Mouse (Mus musculus) liver, postnatal 0 days (tissue): ENCODE data around the gene Mapkapk5. TPM values are rescaled to one million over a fixed set of nuclear protein-coding genes. Genes with fewer than 3 reads are reported as not detected.

Experiments
- ATAC-seq: fragments of 200-750 bp; cut with Nextera tagmentation; 2 replicates; pipeline ENCODE4 v1.8.0; 2017; ENCODE audit warnings: mild to moderate bottlenecking, moderate library complexity
- DNase-seq: peaks from one replicate; pipeline ENCODE4 v3.0.0-alpha.2; 2016
- H3K27ac ChIP-seq: fragments of 300-500 bp; sonication (generic); 2 replicates; pipeline ENCODE4 v1.5.1; 2014; ENCODE audit warnings: antibody characterized with exemption, moderate library complexity, mild to moderate bottlenecking, low read depth
- H3K27me3 ChIP-seq: fragments of 300-500 bp; sonication (generic); 2 replicates; pipeline ENCODE4 v1.6.1; 2014; ENCODE audit warnings: low read length, control low read depth, mixed read lengths; ENCODE audit not compliant: insufficient read depth
- H3K36me3 ChIP-seq: fragments of 300-500 bp; sonication (generic); replicated peaks from 2 replicates; pipeline ENCODE4 v1.6.1; 2014; ENCODE audit warnings: mild to moderate bottlenecking, control low read depth, low read length, moderate library complexity, mixed read lengths; ENCODE audit not compliant: insufficient read depth
- H3K4me1 ChIP-seq: fragments of 300-500 bp; sonication (generic); 2 replicates; pipeline ENCODE4 v1.6.1; 2014; ENCODE audit warnings: antibody characterized with exemption, mild to moderate bottlenecking, control low read depth; ENCODE audit not compliant: insufficient read depth
- H3K4me2 ChIP-seq: fragments of 300-500 bp; sonication (generic); 2 replicates; pipeline ENCODE4 v1.6.1; 2014; ENCODE audit warnings: low read depth, mild to moderate bottlenecking, low read length, moderate library complexity, mixed read lengths
- H3K4me3 ChIP-seq: fragments of 300-500 bp; sonication (generic); 2 replicates; pipeline ENCODE4 v1.5.1; 2014; ENCODE audit warnings: low read depth, low read length
- H3K9ac ChIP-seq: fragments of 300-500 bp; sonication (generic); replicated peaks from 2 replicates; pipeline ENCODE4 v1.6.1; 2014; ENCODE audit warnings: mild to moderate bottlenecking, moderate library complexity
- H3K9me3 ChIP-seq: fragments of 300-500 bp; sonication (generic); 2 replicates; pipeline ENCODE4 v1.6.1; 2016; ENCODE audit warnings: mild to moderate bottlenecking, control low read depth, low read length, mixed read lengths
- CTCF ChIP-seq: sonication (generic); IDR thresholded peaks from 2 replicates; pipeline ENCODE4 v1.5.1; 2016; ENCODE audit warnings: antibody characterized with exemption, low read depth
- EP300 ChIP-seq: IDR thresholded peaks from 2 replicates; pipeline ENCODE4 v1.6.1; 2016; ENCODE audit warnings: antibody characterized with exemption, low read depth, mild to moderate bottlenecking
- WGBS: fragments of 180-500 bp; shearing (Covaris S2); extraction: QIAGEN DNeasy Blood & Tissue Kit; methylation state at CpG from one replicate; pipeline ENCODE4 v1.1.7; 2014; ENCODE audit not compliant: insufficient replicate concordance; 5-methylcytosine and 5-hydroxymethylcytosine counted together
- polyA plus RNA-seq: library from polyadenylated mRNA; unstranded; fragments of >200 nt; fragmentation: Nextera tagmentation; extraction: Ambion mirVana; gene quantifications from 2 replicates; pipeline ENCODE4 v1.2.1, GENCODE M21; 2015

The Mapkapk5 gene
- polyA plus RNA-seq, 1 experiment from 2014 or later = 18.1 TPM

DNA sequence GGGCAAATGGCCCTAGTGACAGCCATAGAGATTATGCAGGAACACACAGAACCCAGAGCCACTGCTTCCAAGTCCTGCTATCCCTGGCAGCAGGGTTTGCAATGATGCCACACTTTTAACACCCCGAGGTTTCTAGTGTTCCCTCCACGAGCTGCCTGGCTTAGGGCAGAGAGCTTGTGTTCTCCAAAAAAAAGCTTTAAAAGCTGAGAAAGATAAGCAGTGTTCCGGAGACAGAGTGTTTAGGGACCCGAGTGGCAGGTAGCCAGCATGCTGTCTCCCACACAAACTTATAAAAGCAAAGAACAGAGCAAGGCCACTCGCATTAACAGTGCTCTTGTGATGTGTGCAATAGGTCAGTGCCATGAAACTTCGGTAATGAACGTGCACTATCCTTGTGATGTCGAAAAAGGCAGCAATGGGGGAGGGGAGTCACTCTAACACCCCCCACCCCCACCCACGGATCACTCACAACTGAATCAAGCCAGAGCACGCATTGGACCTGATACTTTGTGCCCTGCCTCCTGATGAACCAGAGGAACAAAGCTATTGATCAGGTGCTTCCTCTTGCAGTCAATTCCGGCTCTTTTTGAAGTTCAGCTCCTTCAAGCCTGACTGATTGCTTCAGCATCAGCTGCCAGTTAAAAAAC lies 45.8 kb upstream of the Mapkapk5 start:
- ATAC-seq = peak; percentile 59
- 0 out of 2 replicates have a peak overlapping the region, but pooled peaks have one; percentile 42 for H3K9ac ChIP-seq
- peaks cover 52% of the 10 kb centered on the region for H3K4me1 ChIP-seq
- 35% methylated on average over 11 of the region's 11 CpGs for WGBS
- TF ChIP-seq CTCF = no peak
- TF ChIP-seq EP300 = peak; percentile 66
- peak overlapping the region; percentile 98 for H3K4me2 ChIP-seq
- no peaks in the 10 kb centered on the region for H3K9me3 ChIP-seq
- H3K36me3 ChIP-seq = peaks cover 3% of the 10 kb centered on the region; the same call in 1 of the 2 replicates
- no peaks in the 10 kb centered on the region for H3K27me3 ChIP-seq
- peak overlapping the region; percentile 98 for H3K27ac ChIP-seq
- DNase-seq = peak; percentile 64
- H3K4me3 ChIP-seq = peak overlapping the region; percentile 85

DNA sequence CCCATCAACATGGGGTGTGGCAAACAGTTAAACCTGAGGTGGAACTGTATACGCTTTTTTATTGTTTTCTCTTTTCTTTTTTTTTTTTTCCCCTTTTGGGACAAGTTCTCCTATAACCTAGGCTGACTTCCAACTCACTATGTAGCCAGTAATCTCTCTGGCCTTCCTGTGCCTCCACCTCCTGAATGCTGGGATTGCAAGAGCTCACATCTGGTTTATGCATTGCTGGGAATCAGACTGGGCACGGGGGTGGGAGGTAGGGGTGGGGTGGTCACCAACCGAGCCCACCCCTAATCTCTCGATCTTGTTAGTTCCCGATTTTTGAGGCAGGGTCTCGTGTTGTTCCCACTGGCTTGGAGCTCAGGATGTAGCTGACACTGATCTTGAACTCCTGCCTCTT lies 44.2 kb upstream of the Mapkapk5 start:
- Histone ChIP-seq H3K9ac (no peak overlapping the region), H3K4me3 (no peak overlapping the region), H3K4me1 (peaks cover 58% of the 10 kb centered on the region), H3K27ac (0 out of 2 replicates have a peak overlapping the region, but pooled peaks have one; percentile 98), H3K27me3 (no peaks in the 10 kb centered on the region), H3K9me3 (no peaks in the 10 kb centered on the region), H3K36me3 (peaks cover 3% of the 10 kb centered on the region; the same call in 1 of the 2 replicates), H3K4me2 (peak overlapping the region; percentile 19; the same call in 1 of the 2 replicates)
- ATAC-seq (no peak), DNase-seq (no peak)
- TF ChIP-seq EP300 = no peak
- no peak for TF ChIP-seq CTCF
- WGBS = 76% methylated on average over 6 of the region's 6 CpGs

DNA sequence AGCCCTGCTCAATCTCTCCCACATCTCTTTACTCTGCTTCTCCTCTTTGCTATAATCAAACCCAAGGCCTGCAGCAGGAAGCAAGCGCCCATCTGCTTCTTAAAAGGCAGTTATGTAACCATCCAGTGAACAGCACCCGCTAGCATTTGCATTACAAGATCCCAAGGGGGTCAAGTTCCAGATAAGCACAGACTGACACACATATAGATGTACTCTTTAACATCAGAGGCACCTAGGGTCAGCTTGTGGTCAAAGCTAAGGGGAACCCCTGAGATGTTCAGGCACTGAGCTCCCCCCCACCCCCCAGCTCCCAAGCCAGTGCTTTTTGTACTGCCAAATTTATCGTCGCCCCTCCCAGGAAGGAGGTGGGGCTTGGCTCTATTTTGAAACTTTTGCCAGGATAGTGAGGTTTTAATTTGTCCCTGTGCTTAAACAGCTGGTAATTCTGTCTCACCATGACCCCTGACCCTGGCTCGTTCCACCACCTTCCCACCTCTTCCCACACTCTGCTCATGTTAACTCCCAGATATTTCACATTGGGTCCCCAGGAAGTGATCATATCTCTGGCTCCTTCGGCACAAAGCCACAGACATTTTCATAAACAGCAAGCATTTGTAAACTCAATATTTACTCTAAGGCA lies 40.8 kb upstream of the Mapkapk5 start:
- Histone ChIP-seq H3K27me3 (no peaks in the 10 kb centered on the region), H3K4me3 (0 out of 2 replicates have a peak overlapping the region, but pooled peaks have one; percentile 1), H3K4me1 (peaks cover 51% of the 10 kb centered on the region), H3K4me2 (peak overlapping the region; percentile 54), H3K27ac (peak overlapping the region; percentile 70), H3K9me3 (no peaks in the 10 kb centered on the region), H3K9ac (no peak overlapping the region; the same call in 1 of the 2 replicates), H3K36me3 (peaks cover 4% of the 10 kb centered on the region; the same call in 1 of the 2 replicates)
- ATAC-seq (peak; percentile 44), DNase-seq (peak; percentile 68)
- 3% methylated on average over 6 of the region's 6 CpGs for WGBS
- no peak for TF ChIP-seq CTCF
- TF ChIP-seq EP300 = no peak

DNA sequence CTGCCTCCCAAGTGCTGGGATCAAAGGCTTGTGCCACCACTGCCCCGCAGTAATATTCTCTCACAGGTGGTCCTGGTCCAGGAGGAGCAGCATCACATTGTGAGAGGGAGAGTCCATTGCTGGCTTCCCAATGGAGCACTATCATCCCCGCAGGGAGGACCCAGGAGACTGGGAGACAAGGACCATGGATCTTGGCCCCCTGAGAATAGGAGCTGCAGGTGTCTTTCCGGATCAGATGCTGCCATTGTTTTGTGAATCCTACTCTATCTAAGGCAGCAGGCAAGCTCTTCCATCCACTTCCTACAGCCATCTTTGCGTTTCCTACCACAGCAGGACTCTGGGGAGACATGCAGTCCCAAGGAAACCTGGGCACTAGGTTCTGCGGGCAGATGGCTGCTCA lies 40.0 kb upstream of the Mapkapk5 start:
- Histone ChIP-seq H3K4me2 (peak overlapping the region; percentile 54), H3K4me1 (peaks cover 51% of the 10 kb centered on the region), H3K4me3 (no peak overlapping the region), H3K27me3 (no peaks in the 10 kb centered on the region), H3K36me3 (peaks cover 4% of the 10 kb centered on the region), H3K9ac (no peak overlapping the region), H3K27ac (peak overlapping the region; percentile 70), H3K9me3 (no peaks in the 10 kb centered on the region)
- TF ChIP-seq EP300 (no peak), CTCF (no peak)
- 79% methylated on average over 5 of the region's 5 CpGs for WGBS
- DNase-seq (no peak), ATAC-seq (no peak)

DNA sequence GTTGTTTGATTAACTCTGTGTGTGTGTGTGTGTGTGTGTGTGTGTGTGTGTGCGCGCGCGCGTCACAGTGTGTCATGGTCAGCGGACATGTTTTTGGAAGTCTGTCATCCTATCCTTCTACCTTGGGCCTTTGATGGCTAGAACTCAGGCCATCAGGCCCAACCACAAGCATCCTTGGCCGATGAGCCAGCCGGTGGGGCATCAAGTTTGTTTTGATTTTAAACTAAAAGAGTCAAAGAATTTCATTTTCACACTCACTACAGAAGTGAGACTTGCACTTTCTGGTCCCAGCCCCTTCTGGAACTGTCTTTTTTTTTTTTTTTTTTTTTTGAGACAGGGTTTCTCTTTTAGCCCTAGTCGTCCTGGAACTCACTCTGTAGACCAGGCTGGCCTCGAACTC lies 39.3 kb upstream of the Mapkapk5 start:
- Histone ChIP-seq H3K27ac (peak overlapping the region; percentile 70; the same call in 1 of the 2 replicates), H3K4me2 (peak overlapping the region; percentile 29), H3K9ac (no peak overlapping the region), H3K9me3 (no peaks in the 10 kb centered on the region), H3K27me3 (no peaks in the 10 kb centered on the region), H3K36me3 (peaks cover 9% of the 10 kb centered on the region), H3K4me3 (no peak overlapping the region), H3K4me1 (peaks cover 45% of the 10 kb centered on the region)
- DNase-seq (no peak), ATAC-seq (no peak)
- no peak for TF ChIP-seq CTCF
- no peak for TF ChIP-seq EP300
- WGBS = 92% methylated on average over 10 of the region's 10 CpGs

DNA sequence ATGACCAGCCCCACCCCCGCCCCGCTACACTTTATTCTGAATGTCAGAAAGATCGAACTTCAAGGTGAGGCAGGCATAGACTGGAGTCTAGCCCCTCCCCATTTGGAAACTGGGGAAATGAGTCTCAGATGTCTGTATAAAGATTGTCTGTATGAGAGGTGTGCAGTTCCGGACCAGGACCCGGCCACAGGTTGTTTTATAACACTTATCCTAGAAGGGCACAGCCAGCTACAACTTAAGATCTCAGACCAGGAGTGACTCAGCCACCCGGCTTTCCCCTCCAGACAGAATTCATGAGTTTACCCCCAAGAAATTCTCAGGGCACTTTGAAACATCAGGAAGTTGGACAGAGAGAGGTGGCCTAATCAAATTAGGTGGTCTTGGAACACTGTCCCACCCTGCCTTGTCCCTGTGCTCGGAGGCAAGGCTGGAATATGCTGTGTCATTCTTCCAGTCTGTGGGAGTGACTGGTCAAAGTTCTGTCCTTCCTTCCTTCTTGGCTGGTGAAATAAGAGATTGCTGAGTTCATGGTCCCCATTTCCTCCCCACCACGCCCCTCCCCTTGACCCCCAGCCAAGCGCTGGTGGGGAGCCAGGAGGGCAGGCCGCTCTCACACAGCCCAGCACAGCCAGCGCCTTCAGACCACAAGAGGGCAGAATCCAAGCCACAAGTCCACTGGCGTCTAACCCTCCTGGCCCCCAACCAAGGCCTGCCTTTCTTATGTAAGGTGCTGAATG lies 38.2 kb upstream of the Mapkapk5 start:
- TF ChIP-seq CTCF (peak; percentile 89), EP300 (peak; percentile 45; the same call in 1 of the 2 replicates)
- H3K9ac ChIP-seq = peak overlapping the region; percentile 17; the same call in 1 of the 2 replicates
- peak overlapping the region; percentile 70 for H3K27ac ChIP-seq
- DNase-seq = peak; percentile 88
- 31% methylated on average over 12 of the region's 12 CpGs for WGBS
- peaks cover 16% of the 10 kb centered on the region for H3K36me3 ChIP-seq
- no peak overlapping the region for H3K4me3 ChIP-seq
- H3K4me2 ChIP-seq = peak overlapping the region; percentile 47
- ATAC-seq = peak; percentile 84
- no peaks in the 10 kb centered on the region for H3K9me3 ChIP-seq
- peaks cover 44% of the 10 kb centered on the region for H3K4me1 ChIP-seq
- H3K27me3 ChIP-seq = no peaks in the 10 kb centered on the region
